Mouse (Mus musculus) hindbrain, embryonic 16.5 days (tissue): ENCODE measurements at regions not wholly inside any gene's neighbourhood (a gene's known extent, or its start where the extent isn't known, plus 50 kb on each side); places are given as distances from the start of the nearest gene placed in this dataset.

ENCODE experiments used
- ATAC-seq: fragments of 200-750 bp; cut with Nextera tagmentation; 2 replicates; pipeline ENCODE4 v1.8.0; 2017; ENCODE audit warnings: moderate TSS enrichment, moderate library complexity
- H3K27ac ChIP-seq: fragments of 300-500 bp; sonication (generic); 2 replicates; pipeline ENCODE4 v1.5.1; 2014; ENCODE audit warnings: low read depth, mild to moderate bottlenecking, control low read depth, low read length, moderate library complexity
- H3K27me3 ChIP-seq: fragments of 300-500 bp; sonication (generic); replicated peaks from 2 replicates; pipeline ENCODE4 v1.6.1; 2014; ENCODE audit warnings: low read length; ENCODE audit not compliant: control insufficient read depth, insufficient read depth
- H3K36me3 ChIP-seq: fragments of 300-500 bp; sonication (generic); 2 replicates; pipeline ENCODE4 v1.6.1; 2014; ENCODE audit warnings: mild to moderate bottlenecking, low read length, moderate library complexity, mixed read lengths; ENCODE audit not compliant: control insufficient read depth, insufficient read depth
- H3K4me1 ChIP-seq: fragments of 300-500 bp; sonication (generic); 2 replicates; pipeline ENCODE4 v1.6.1; 2014; ENCODE audit warnings: low read depth, low read length; ENCODE audit not compliant: control insufficient read depth, insufficient read depth
- H3K4me2 ChIP-seq: fragments of 300-500 bp; sonication (generic); 2 replicates; pipeline ENCODE4 v1.6.1; 2014; ENCODE audit warnings: mild to moderate bottlenecking, low read length, control low read depth, moderate library complexity
- H3K4me3 ChIP-seq: fragments of 300-500 bp; sonication (generic); 2 replicates; pipeline ENCODE4 v1.5.1; 2014; ENCODE audit warnings: mild to moderate bottlenecking, low read length, control low read depth, moderate library complexity
- H3K9ac ChIP-seq: fragments of 300-500 bp; sonication (generic); 2 replicates; pipeline ENCODE4 v1.6.1; 2014; ENCODE audit warnings: low read depth, mild to moderate bottlenecking, control low read depth, low read length, moderate library complexity
- H3K9me3 ChIP-seq: fragments of 300-500 bp; sonication (generic); 2 replicates; pipeline ENCODE4 v1.6.1; 2014; ENCODE audit warnings: mild to moderate bottlenecking, low read length, moderate library complexity; ENCODE audit not compliant: control insufficient read depth
- WGBS: fragments of 180-500 bp; shearing (Covaris S2); extraction: QIAGEN DNeasy Blood & Tissue Kit; methylation state at CpG from one replicate; pipeline ENCODE4 v1.1.7; 2014; 5-methylcytosine and 5-hydroxymethylcytosine counted together

GRCm38 (mm10) chr2:94248948-94249347, 91.2 kb upstream of the Hsd17b12 start:
- no peak for ATAC-seq
- Histone ChIP-seq H3K9me3 (no peaks in the 10 kb centered on the region), H3K4me1 (peaks cover 11% of the 10 kb centered on the region), H3K27ac (0 out of 2 replicates have a peak overlapping the region, but pooled peaks have one; percentile 31), H3K4me2 (no peak overlapping the region), H3K27me3 (peaks cover under 1% of the 10 kb centered on the region; the same call in 1 of the 2 replicates), H3K4me3 (no peak overlapping the region), H3K9ac (no peak overlapping the region), H3K36me3 (no peaks in the 10 kb centered on the region)
- WGBS, result 71% methylated on average over 3 of the region's 3 CpGs

GRCm38 (mm10) chr2:94246851-94247471, 89.2 kb upstream of the Hsd17b12 start:
- Histone ChIP-seq H3K4me1 (peaks cover 27% of the 10 kb centered on the region), H3K27me3 (peaks cover 15% of the 10 kb centered on the region), H3K4me3 (peak overlapping the region; percentile 42), H3K9me3 (no peaks in the 10 kb centered on the region), H3K27ac (peak overlapping the region; percentile 89), H3K9ac (peak overlapping the region; percentile 69), H3K4me2 (peak overlapping the region; percentile 94), H3K36me3 (no peaks in the 10 kb centered on the region)
- ATAC-seq, result peak; percentile 89
- WGBS, result under 1% methylated on average over 30 of the region's 30 CpGs

- H3K4me1 ChIP-seq, result peaks cover 27% of the 10 kb centered on the region
These were observed 88.4 kb upstream of the Hsd17b12 start for GRCm38 (mm10) chr2:94246180-94246611.

GRCm38 (mm10) chr2:94245305-94245959, 87.7 kb upstream of the Hsd17b12 start:
- peak overlapping the region; percentile 94 for H3K4me2 ChIP-seq
- peaks cover 15% of the 10 kb centered on the region for H3K27me3 ChIP-seq
- peaks cover 32% of the 10 kb centered on the region for H3K4me1 ChIP-seq
- peak overlapping the region; percentile 69 for H3K9ac ChIP-seq
- H3K27ac ChIP-seq, result peak overlapping the region; percentile 89
- peak overlapping the region; percentile 42 for H3K4me3 ChIP-seq
- ATAC-seq, result peak; percentile 53
- H3K36me3 ChIP-seq, result no peaks in the 10 kb centered on the region
- WGBS, result 1% methylated on average over 16 of the region's 16 CpGs
- H3K9me3 ChIP-seq, result no peaks in the 10 kb centered on the region

More at GRCm38 (mm10) chr2:94246180-94246611, 88.4 kb upstream of the Hsd17b12 start:
- H3K36me3 ChIP-seq, result no peaks in the 10 kb centered on the region
- 19% methylated on average over 9 of the region's 9 CpGs for WGBS
- no peaks in the 10 kb centered on the region for H3K9me3 ChIP-seq
- H3K4me2 ChIP-seq, result peak overlapping the region; percentile 94
- peaks cover 15% of the 10 kb centered on the region for H3K27me3 ChIP-seq
- peak overlapping the region; percentile 69 for H3K9ac ChIP-seq
- H3K27ac ChIP-seq, result peak overlapping the region; percentile 89
- peak; percentile 0; the same call in 1 of the 2 replicates for ATAC-seq
- H3K4me3 ChIP-seq, result peak overlapping the region; percentile 42

GRCm38 (mm10) chr2:94244140-94244539, 86.4 kb upstream of the Hsd17b12 start:
- peaks cover 41% of the 10 kb centered on the region for H3K4me1 ChIP-seq
- H3K36me3 ChIP-seq, result no peaks in the 10 kb centered on the region
- peak overlapping the region; percentile 94 for H3K4me2 ChIP-seq
- peak overlapping the region; percentile 42 for H3K4me3 ChIP-seq
- H3K9ac ChIP-seq, result peak overlapping the region; percentile 28; the same call in 1 of the 2 replicates
- H3K27ac ChIP-seq, result no peak overlapping the region
- no peak for ATAC-seq
- no peaks in the 10 kb centered on the region for H3K9me3 ChIP-seq
- H3K27me3 ChIP-seq, result peaks cover 22% of the 10 kb centered on the region
- WGBS, result 4% methylated on average over 9 of the region's 9 CpGs

- H3K27ac ChIP-seq, result no peak overlapping the region
- H3K9me3 ChIP-seq, result no peaks in the 10 kb centered on the region
- H3K9ac ChIP-seq, result peak overlapping the region; percentile 33; the same call in 1 of the 2 replicates
- H3K4me2 ChIP-seq, result peak overlapping the region; percentile 94
- H3K4me3 ChIP-seq, result peak overlapping the region; percentile 42
- H3K4me1 ChIP-seq, result peaks cover 41% of the 10 kb centered on the region
- WGBS, result under 1% methylated on average over 50 of the region's 50 CpGs
- H3K36me3 ChIP-seq, result no peaks in the 10 kb centered on the region
- no peak for ATAC-seq
- H3K27me3 ChIP-seq, result peaks cover 30% of the 10 kb centered on the region
These were observed 85.5 kb upstream of the Hsd17b12 start for GRCm38 (mm10) chr2:94243053-94243916.

GRCm38 (mm10) chr2:94242406-94243052, 84.8 kb upstream of the Hsd17b12 start:
- no peak overlapping the region for H3K9ac ChIP-seq
- peak overlapping the region; percentile 94 for H3K4me2 ChIP-seq
- WGBS, result 0% methylated on average over 7 of the region's 7 CpGs
- no peaks in the 10 kb centered on the region for H3K9me3 ChIP-seq
- no peaks in the 10 kb centered on the region for H3K36me3 ChIP-seq
- H3K4me3 ChIP-seq, result peak overlapping the region; percentile 58
- no peak for ATAC-seq
- H3K4me1 ChIP-seq, result peaks cover 38% of the 10 kb centered on the region
- no peak overlapping the region for H3K27ac ChIP-seq
- H3K27me3 ChIP-seq, result peaks cover 33% of the 10 kb centered on the region

- Histone ChIP-seq H3K4me1 (peaks cover 36% of the 10 kb centered on the region), H3K27ac (no peak overlapping the region), H3K27me3 (peaks cover 33% of the 10 kb centered on the region), H3K9me3 (no peaks in the 10 kb centered on the region), H3K36me3 (no peaks in the 10 kb centered on the region), H3K4me3 (peak overlapping the region; percentile 58), H3K9ac (no peak overlapping the region), H3K4me2 (peak overlapping the region; percentile 94)
- 2% methylated on average over 4 of the region's 4 CpGs for WGBS
- ATAC-seq, result no peak
These were observed 84.3 kb upstream of the Hsd17b12 start for GRCm38 (mm10) chr2:94242051-94242397.
